Mouse (Mus musculus) right cerebral cortex, postnatal 14 days (tissue): ENCODE data around the gene Eif3d.

Experiments
- DNase-seq: peaks from one replicate; pipeline ENCODE4 v3.0.0; 2022

Eif3d gene

DNA sequence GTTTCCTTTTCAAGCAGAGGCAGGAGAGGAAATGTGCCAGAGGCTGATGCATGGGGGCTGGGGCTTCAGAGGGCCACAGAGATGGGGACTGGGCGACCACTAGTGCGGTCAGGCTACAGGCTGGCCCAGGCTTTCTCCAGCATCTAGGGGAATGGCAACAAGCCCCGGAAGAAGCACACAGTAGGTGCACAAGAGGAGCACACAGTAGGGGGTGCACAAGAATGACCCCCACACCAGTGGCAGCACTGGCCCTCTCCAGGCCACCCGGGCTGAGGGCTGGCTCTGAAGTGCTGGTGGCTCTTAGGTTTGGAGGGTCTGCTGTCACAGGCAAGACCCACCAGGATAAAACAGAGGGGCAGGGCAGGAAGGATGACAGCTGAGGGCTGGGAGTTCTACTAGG lies 55.3 kb downstream of the Eif3d start:
- DNase-seq = no peak

DNA sequence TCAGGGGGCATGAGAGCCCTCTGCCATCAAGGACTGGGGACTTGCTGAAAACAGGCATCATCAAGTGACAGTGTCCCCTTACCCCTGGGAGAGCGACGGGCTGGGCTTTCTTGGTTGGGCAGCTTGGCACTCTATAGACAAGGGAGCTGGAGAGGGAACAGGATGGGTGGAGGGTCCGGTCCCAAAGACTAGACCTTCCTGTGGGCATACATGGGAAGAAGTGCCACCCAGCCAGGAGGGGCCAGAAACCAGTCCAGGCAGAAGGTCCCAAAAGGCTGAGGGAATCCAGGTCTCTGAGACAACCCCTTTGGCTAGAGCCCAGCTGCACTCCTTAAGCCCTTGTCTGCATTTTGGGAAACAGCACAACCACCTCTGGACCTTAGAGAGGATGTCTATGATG lies 56.1 kb downstream of the Eif3d start:
- DNase-seq = no peak

DNA sequence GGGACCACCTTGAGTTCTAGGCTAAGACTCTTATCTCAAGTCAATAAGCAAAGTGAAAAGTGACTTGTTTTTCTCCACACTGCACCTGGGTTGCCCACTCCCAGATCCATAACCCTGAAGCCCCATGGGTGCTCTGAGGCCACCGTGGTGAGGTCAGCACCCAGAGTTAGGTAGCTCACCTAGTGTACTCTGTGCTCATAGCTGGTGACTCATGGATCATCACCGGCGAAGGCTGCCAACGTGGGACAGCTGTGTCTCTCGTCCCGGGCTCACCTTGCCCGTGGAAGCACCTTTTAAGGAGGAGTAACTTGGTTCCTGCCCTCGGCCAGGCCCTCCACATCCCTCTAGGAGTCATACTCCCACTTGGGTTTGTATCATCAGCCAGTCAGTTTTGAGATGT lies 57.6 kb downstream of the Eif3d start:
- DNase-seq = no peak

DNA sequence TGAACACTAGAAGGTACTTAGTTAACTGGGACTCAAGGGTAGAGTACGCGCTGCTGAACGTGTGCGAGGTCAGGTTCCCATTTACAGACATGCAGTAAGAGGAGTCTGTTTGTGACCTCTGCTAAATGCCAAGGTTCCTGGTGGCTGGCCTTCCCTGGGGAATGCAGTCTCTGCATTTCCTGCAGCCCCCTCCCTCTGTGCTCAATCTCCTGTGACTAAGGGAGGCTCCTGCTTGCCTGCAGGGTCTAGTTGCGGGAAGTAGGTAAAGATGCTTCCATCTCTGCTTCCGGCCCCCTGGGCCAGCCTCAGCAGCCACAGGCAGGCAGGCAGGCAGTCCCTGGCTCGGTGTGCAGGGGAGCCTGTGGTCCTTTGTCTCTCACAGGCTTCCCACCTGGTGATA lies 58.0 kb downstream of the Eif3d start:
- DNase-seq = no peak

DNA sequence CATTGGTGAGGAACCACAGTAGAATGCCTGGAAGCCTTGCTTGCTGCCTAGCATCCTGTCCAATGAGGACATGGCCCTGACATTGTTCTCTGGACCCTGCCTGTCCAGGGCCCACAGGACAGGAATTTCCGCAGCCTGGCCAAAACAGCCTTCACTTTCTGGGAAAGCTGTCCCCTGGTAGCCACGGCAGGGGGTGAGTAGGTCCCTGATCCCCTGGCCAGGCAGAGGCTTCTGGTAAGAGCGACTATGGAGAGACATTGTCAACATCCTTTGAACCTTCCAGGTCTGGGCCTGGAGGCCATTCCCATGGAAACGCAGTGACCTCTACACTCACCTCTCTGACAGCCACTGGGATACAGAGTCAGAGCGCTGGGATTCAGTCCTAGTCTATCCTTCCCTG lies 58.6 kb downstream of the Eif3d start:
- no peak for DNase-seq

DNA sequence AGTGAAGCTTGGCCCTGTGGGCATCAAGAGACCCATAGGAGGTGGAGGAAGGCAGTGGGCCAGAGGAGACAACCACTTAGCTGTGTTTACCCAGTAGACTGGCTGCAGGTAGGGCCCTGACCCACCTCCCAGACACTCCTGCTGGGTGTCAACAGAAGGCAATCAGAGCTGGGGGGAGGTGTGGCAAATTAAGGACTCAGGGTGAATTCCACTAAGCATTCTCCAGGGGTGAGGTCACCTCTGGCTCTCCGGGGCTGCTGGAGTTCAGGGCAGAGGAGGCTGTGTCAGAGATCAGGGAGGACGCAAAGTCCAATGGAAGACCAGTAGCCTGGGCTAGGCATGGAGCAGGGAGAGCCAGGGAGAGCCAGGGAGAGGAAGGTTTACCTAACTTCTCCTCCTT lies 59.5 kb downstream of the Eif3d start:
- DNase-seq = no peak
